ENCODE assay signal across 8 mouse cellular contexts in genomic region chr6:72428036-72428435, GRCm38 (mm10). TPM values are rescaled to one million over a fixed set of nuclear protein-coding genes. Genes with fewer than 3 reads are reported as not detected.
DNase-seq lines count a peak whose midpoint lies in the region; ATAC-seq and TF ChIP-seq lines count a peak whose summit lies in the region.

No protein-coding gene starts in this region.

- H3K9me3 ChIP-seq in E14TG2a.4 (ENCODE audit: low read length) = peaks cover 16% of the 10 kb centered on the region
- no peaks in the 10 kb centered on the region for H3K9me3 ChIP-seq in forebrain, embryonic 14.5 days (replicated peaks; ENCODE audit: control insufficient read depth, low read length)
- H3K9me3 ChIP-seq in liver, postnatal 0 days (ENCODE audit: low read length) = no peaks in the 10 kb centered on the region
- H3K9me3 ChIP-seq in neural tube, embryonic 14.5 days (ENCODE audit: control insufficient read depth, low read length) = no peaks in the 10 kb centered on the region

- intact Hi-C loops in heart, postnatal 25 days (cut with DNase I) = loop anchor here (1.0 to 2.0 kb wide), 2 partner anchors 106 to 139 kb away; no protein-coding TSS in a partner anchor

- 0 out of 2 replicates have a peak overlapping the region, but pooled peaks have one; percentile 2 for H3K27ac ChIP-seq in forebrain, embryonic 14.5 days (ENCODE audit: low read depth, low read length)
- H3K27ac ChIP-seq in liver, postnatal 0 days (ENCODE audit: low read depth) = no peak overlapping the region
- no peak overlapping the region for H3K27ac ChIP-seq in neural tube, embryonic 14.5 days (ENCODE audit: low read depth, low read length)
- H3K27ac ChIP-seq in testis, adult 2 months (ENCODE audit: control insufficient read depth, insufficient read depth, low read depth, low read length) = no peak overlapping the region

- no peaks in the 10 kb centered on the region for H3K27me3 ChIP-seq in E14TG2a.4 (ENCODE audit: insufficient read depth, low read length)
- H3K27me3 ChIP-seq in forebrain, embryonic 14.5 days (replicated peaks; ENCODE audit: control insufficient read depth, insufficient read depth, low read length) = no peaks in the 10 kb centered on the region
- H3K27me3 ChIP-seq in liver, postnatal 0 days (ENCODE audit: insufficient read depth, low read length) = no peaks in the 10 kb centered on the region
- no peaks in the 10 kb centered on the region for H3K27me3 ChIP-seq in neural tube, embryonic 14.5 days (ENCODE audit: control insufficient read depth, insufficient read depth, low read length)
- H3K27me3 ChIP-seq in testis, adult 2 months (ENCODE audit: control insufficient read depth, insufficient read depth, low read length) = no peaks in the 10 kb centered on the region

- no peak overlapping the region for H3K4me3 ChIP-seq in E14TG2a.4 (replicated peaks; ENCODE audit: low read length)
- no peak overlapping the region for H3K4me3 ChIP-seq in forebrain, embryonic 14.5 days (ENCODE audit: low read depth, low read length)
- H3K4me3 ChIP-seq in liver, postnatal 0 days (ENCODE audit: low read depth, low read length) = no peak overlapping the region
- no peak overlapping the region for H3K4me3 ChIP-seq in neural tube, embryonic 14.5 days (ENCODE audit: low read depth, low read length)
- H3K4me3 ChIP-seq in testis, adult 2 months (ENCODE audit: control insufficient read depth, low read depth, low read length) = no peak overlapping the region

- no peak for TF ChIP-seq EP300 in liver, postnatal 0 days (IDR thresholded peaks at IDR 0.05; ENCODE audit: low read depth)

- H3K4me1 ChIP-seq in E14TG2a.4 (replicated peaks; ENCODE audit: low read depth, low read length) = peaks cover 21% of the 10 kb centered on the region; the same call in 1 of the 2 replicates
- no peaks in the 10 kb centered on the region for H3K4me1 ChIP-seq in forebrain, embryonic 14.5 days (ENCODE audit: control insufficient read depth, insufficient read depth, low read length)
- no peaks in the 10 kb centered on the region; the same call in 1 of the 2 replicates for H3K4me1 ChIP-seq in liver, postnatal 0 days (ENCODE audit: insufficient read depth)
- no peaks in the 10 kb centered on the region for H3K4me1 ChIP-seq in neural tube, embryonic 14.5 days (ENCODE audit: control insufficient read depth, insufficient read depth, low read length)
- H3K4me1 ChIP-seq in testis, adult 2 months (ENCODE audit: control insufficient read depth, insufficient read depth, low read length) = no peaks in the 10 kb centered on the region

- H3K36me3 ChIP-seq in E14TG2a.4 (ENCODE audit: insufficient read depth, low read length) = peaks cover 100% of the 10 kb centered on the region
- peaks cover 86% of the 10 kb centered on the region for H3K36me3 ChIP-seq in forebrain, embryonic 14.5 days (ENCODE audit: control insufficient read depth, insufficient read depth, low read length)
- peaks cover 66% of the 10 kb centered on the region for H3K36me3 ChIP-seq in liver, postnatal 0 days (replicated peaks; ENCODE audit: insufficient read depth, low read length)
- H3K36me3 ChIP-seq in neural tube, embryonic 14.5 days (ENCODE audit: control insufficient read depth, insufficient read depth, low read length) = peaks cover 60% of the 10 kb centered on the region
- peaks cover 1% of the 10 kb centered on the region for H3K36me3 ChIP-seq in testis, adult 2 months (ENCODE audit: control insufficient read depth, insufficient read depth, low read length)

- TF ChIP-seq CTCF in E14TG2a.4 (conservative IDR thresholded peaks at IDR 0.05; ENCODE audit: low read length) = peak; percentile 62
- TF ChIP-seq CTCF in liver, postnatal 0 days (IDR thresholded peaks at IDR 0.05; ENCODE audit: low read depth) = peak; percentile 91
- TF ChIP-seq CTCF in testis, adult 2 months (IDR thresholded peaks at IDR 0.05; ENCODE audit: control insufficient read depth, insufficient read depth, insufficient replicate concordance, low read depth, low read length) = peak; percentile 52; the same call in 1 of the 2 replicates

- DNase-seq in c-Kit-negative CD71-positive TER-119-positive erythroid progenitor cells, embryonic 14.5 days (ENCODE audit: low read depth, low spot score) = peak; percentile 48
- peak; percentile 84 for DNase-seq in forebrain, embryonic 14.5 days (ENCODE audit: low spot score)
- DNase-seq in heart, postnatal 25 days (ENCODE audit: low spot score) = peak; percentile 20
- peak; percentile 76 for DNase-seq in layer of hippocampus, adult 11-12 months (ENCODE audit: low spot score)
- peak; percentile 81 for DNase-seq in liver, postnatal 0 days

- no peak overlapping the region for H3K4me2 ChIP-seq in forebrain, embryonic 14.5 days (ENCODE audit: low read length)
- H3K4me2 ChIP-seq in liver, postnatal 0 days (ENCODE audit: low read depth, low read length) = no peak overlapping the region
- H3K4me2 ChIP-seq in neural tube, embryonic 14.5 days (ENCODE audit: low read depth, low read length) = no peak overlapping the region

- H3K9ac ChIP-seq in forebrain, embryonic 14.5 days (ENCODE audit: low read length) = no peak overlapping the region
- H3K9ac ChIP-seq in liver, postnatal 0 days (replicated peaks) = 0 out of 2 replicates have a peak overlapping the region, but pooled peaks have one; percentile 7
- no peak overlapping the region for H3K9ac ChIP-seq in neural tube, embryonic 14.5 days (replicated peaks; ENCODE audit: low read depth, low read length)

- 35% methylated on average over 8 of the region's 8 CpGs for WGBS in forebrain, embryonic 14.5 days
- 41% methylated on average over 8 of the region's 8 CpGs for whole genome bisulfite sequencing in liver, postnatal 0 days (ENCODE audit: insufficient replicate concordance)
- WGBS in neural tube, embryonic 14.5 days = 27% methylated on average over 8 of the region's 8 CpGs

- ATAC-seq in forebrain, embryonic 14.5 days = peak; percentile 86
- peak; percentile 58; the same call in 1 of the 2 replicates for ATAC-seq in liver, postnatal 0 days
- peak; percentile 89 for ATAC-seq in neural tube, embryonic 14.5 days (ENCODE audit: low read depth)

- TF ChIP-seq POLR2A in testis, adult 2 months (IDR thresholded peaks at IDR 0.05; ENCODE audit: control insufficient read depth, low read depth, low read length) = no peak

RNA-seq across cellular contexts. Expression of gene Mat2a, which starts 11.3 kb away (rescaled TPM):
- 348 and 370 TPM in 2 replicates for polyA plus RNA-seq in forebrain, embryonic 14.5 days (2014; fragmentation: Nextera tagmentation; extraction: Ambion mirVana)
- total RNA-seq in heart, postnatal 25 days (2021) = 100 to 1,000 TPM; 106 to 141 TPM
- 111 and 138 TPM in 2 replicates for polyA plus RNA-seq in liver, postnatal 0 days (2015; fragmentation: Nextera tagmentation; extraction: Ambion mirVana)
- polyA plus RNA-seq in neural tube, embryonic 14.5 days (2014; fragmentation: Nextera tagmentation; extraction: Ambion mirVana) = 392 and 416 TPM in 2 replicates
- polyA plus RNA-seq in testis, adult 2 months (2012; rRNA removed) = 55.5 and 67.4 TPM in 2 replicates

RNA-seq across cellular contexts. Expression of gene Ggcx, which starts 13.9 kb away (rescaled TPM):
- 4.3 and 4.6 TPM in 2 replicates for polyA plus RNA-seq in forebrain, embryonic 14.5 days (2014; fragmentation: Nextera tagmentation; extraction: Ambion mirVana)
- 10 to 100 TPM; 33.3 to 35.0 TPM for total RNA-seq in heart, postnatal 25 days (2021)
- 16.2 and 20.7 TPM in 2 replicates for polyA plus RNA-seq in liver, postnatal 0 days (2015; fragmentation: Nextera tagmentation; extraction: Ambion mirVana)
- polyA plus RNA-seq in neural tube, embryonic 14.5 days (2014; fragmentation: Nextera tagmentation; extraction: Ambion mirVana) = 11.6 and 15.0 TPM in 2 replicates
- 4.0 and 4.1 TPM in 2 replicates for polyA plus RNA-seq in testis, adult 2 months (2012; rRNA removed)

RNA-seq across cellular contexts. Expression of gene Vamp8, which starts 37.5 kb away (rescaled TPM):
- polyA plus RNA-seq in forebrain, embryonic 14.5 days (2014; fragmentation: Nextera tagmentation; extraction: Ambion mirVana) = 20.4 and 22.6 TPM in 2 replicates
- total RNA-seq in heart, postnatal 25 days (2021) = 10 to 100 TPM; 72.2 to 74.1 TPM
- polyA plus RNA-seq in liver, postnatal 0 days (2015; fragmentation: Nextera tagmentation; extraction: Ambion mirVana) = 263 and 277 TPM in 2 replicates
- 7.9 and 19.8 TPM in 2 replicates for polyA plus RNA-seq in neural tube, embryonic 14.5 days (2014; fragmentation: Nextera tagmentation; extraction: Ambion mirVana)
- polyA plus RNA-seq in testis, adult 2 months (2012; rRNA removed) = 14.8 and 16.0 TPM in 2 replicates

RNA-seq across cellular contexts. Expression of gene Vamp5, which starts 47.8 kb away (rescaled TPM):
- 13.8 and 17.7 TPM in 2 replicates for polyA plus RNA-seq in forebrain, embryonic 14.5 days (2014; fragmentation: Nextera tagmentation; extraction: Ambion mirVana)
- total RNA-seq in heart, postnatal 25 days (2021) = 10 to 100 TPM; 56.3 to 59.6 TPM
- 50.8 and 53.1 TPM in 2 replicates for polyA plus RNA-seq in liver, postnatal 0 days (2015; fragmentation: Nextera tagmentation; extraction: Ambion mirVana)
- 3.1 and 28.2 TPM in 2 replicates for polyA plus RNA-seq in neural tube, embryonic 14.5 days (2014; fragmentation: Nextera tagmentation; extraction: Ambion mirVana)
- 25.8 and 26.6 TPM in 2 replicates for polyA plus RNA-seq in testis, adult 2 months (2012; rRNA removed)

Comparison
In these comparisons a context has a peak if more than half of its experiments do, and no peak if none do; other contexts are left out.
1. DNase-seq: peak in every context shown above with its lines; median percentile 84 in forebrain, embryonic 14.5 days; 81 in liver, postnatal 0 days; 76 in layer of hippocampus, adult 11-12 months; 48 in c-Kit-negative CD71-positive TER-119-positive erythroid progenitor cells, embryonic 14.5 days; 20 in heart, postnatal 25 days.
2. RNA of gene Vamp8, which starts 37.5 kb away (polyA plus RNA-seq): 263 to 277 TPM in liver, postnatal 0 days; 20.4 to 22.6 TPM in forebrain, embryonic 14.5 days, 14.8 to 16.0 TPM in testis, adult 2 months and 7.9 to 19.8 TPM in neural tube, embryonic 14.5 days; every median in the first group is over 10 times any median in the second.
3. Peak in every context shown above with its lines, with median percentiles within 50 percentile points of each other: CTCF ChIP-seq and ATAC-seq.